Mouse (Mus musculus) pancreas, adult 10 weeks (tissue): ENCODE data around the gene Gm21983. TPM values are rescaled to one million over a fixed set of nuclear protein-coding genes. Genes with fewer than 3 reads are reported as not detected.

Experiments
- polyA plus RNA-seq: library from polyadenylated mRNA; stranded (reverse); fragments of 350-450 nt; fragmentation: Illumina TruSeq; extraction: RNeasy Lipid Tissue Mini Kit (QIAGEN cat#74804); gene quantifications from one replicate; pipeline ENCODE4 v1.2.3, GENCODE M21; 2015; ENCODE audit warnings: low read depth, low replicate concordance; ENCODE audit not compliant: insufficient read depth

Gene Gm21983
- polyA plus RNA-seq, result not detected

DNA sequence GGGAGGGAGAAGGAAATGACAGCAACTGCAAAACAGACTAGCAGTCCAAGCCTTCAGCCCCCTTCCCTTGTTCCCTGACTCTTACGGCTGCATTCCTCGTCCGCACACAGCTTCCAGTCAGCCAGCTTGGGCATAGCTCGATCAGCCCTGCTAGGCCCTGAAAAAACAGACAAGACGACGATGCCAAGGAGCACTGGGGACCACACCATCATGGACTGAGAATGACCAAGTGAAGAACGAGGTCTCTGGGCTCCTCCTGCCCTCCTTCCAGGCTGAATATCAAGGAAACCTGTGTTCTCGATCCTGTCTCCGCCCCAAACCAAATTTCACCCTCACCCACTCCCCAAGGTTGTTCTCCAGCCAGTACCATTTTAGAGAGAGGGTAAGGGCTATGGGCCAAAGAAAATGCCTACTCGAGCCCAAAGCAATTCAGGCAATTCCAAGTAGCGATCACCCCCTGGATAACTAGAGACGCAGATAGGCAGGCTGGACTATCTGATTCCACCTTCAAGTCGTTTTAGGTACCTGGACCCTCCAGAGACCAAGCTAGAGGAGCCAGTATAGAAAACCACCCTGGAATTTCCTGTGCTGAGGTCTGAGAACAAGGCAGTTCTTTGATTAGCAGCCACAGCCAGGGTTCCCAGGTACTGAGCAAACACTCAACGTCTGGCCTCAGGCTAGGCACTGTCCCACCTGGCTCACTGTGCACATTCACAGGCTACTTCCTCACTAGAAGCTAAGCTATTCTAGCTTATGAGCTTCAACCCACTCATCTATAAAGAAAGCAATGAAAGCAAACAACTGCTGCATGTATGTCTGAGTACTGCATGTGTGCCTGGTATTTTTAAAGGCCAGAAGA lies at the start of gene Gm21983, which contains the start of gene Mia:
Gm21983 (minus strand) TSS at position 250 of the 859 bp plus-strand sequence.
Mia (minus strand) TSS at position 321 of the 859 bp plus-strand sequence.

GRCm38 (mm10) chr7:27228281-27228821 lies 47.5 kb upstream of the Gm21983 start, which contains the start of gene Itpkc:
Itpkc (minus strand) TSS chr7:27228661.

DNA sequence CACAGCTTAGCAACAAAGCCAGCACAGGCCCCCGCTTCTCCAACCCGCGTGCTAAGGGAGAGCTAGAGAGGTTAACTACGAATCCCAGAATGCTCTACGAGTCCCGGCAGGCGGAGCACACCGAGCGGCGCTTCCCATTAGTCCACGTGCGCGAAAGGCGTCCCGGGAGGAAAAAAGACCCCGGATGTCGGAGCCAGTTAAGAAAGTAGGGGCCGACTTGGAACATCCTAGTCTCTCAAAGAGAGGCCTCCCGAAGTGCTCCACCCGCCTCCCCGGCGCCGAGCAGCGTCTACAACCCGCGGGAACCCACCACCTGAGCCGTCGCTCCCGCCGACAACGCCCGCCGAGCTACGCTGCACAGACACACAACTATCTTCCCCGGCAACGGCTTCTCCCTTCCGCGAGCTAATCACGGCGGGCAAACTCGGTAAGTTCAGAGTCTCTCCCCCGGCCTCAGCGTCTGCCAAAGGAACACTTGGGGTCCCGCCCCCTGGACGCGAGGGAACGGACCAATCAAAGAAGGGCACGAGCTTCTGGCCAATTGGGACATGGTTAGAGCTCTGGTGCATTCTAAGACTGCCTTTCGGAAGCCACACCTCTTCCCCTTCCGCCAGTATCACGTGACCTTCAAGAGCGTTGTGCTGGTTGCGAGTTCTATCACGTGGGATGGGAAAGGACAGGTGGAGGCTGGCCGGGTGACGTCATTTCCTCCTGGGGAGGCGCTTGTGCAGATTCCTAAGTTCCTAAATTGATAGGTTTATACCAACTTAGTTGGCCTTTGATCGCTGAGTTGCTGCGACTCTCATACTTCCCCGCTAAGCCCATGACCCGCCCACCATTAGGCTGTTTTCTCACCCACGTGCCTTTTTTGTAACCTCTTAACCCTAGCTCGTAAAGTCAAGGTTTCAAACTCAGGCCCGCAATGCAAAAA lies 15.1 kb upstream of the Gm21983 start, which contains the start of the genes BC024978 and Snrpa:
BC024978 (plus strand) TSS at position 101 of the 931 bp plus-strand sequence.
Snrpa (minus strand) TSS at position 591 of the 931 bp plus-strand sequence.

GRCm38 (mm10) chr7:27178324-27179216 lies 2.3 kb downstream of the Gm21983 start, which contains the start of gene Rab4b:
Rab4b (minus strand) TSS chr7:27178896.

DNA sequence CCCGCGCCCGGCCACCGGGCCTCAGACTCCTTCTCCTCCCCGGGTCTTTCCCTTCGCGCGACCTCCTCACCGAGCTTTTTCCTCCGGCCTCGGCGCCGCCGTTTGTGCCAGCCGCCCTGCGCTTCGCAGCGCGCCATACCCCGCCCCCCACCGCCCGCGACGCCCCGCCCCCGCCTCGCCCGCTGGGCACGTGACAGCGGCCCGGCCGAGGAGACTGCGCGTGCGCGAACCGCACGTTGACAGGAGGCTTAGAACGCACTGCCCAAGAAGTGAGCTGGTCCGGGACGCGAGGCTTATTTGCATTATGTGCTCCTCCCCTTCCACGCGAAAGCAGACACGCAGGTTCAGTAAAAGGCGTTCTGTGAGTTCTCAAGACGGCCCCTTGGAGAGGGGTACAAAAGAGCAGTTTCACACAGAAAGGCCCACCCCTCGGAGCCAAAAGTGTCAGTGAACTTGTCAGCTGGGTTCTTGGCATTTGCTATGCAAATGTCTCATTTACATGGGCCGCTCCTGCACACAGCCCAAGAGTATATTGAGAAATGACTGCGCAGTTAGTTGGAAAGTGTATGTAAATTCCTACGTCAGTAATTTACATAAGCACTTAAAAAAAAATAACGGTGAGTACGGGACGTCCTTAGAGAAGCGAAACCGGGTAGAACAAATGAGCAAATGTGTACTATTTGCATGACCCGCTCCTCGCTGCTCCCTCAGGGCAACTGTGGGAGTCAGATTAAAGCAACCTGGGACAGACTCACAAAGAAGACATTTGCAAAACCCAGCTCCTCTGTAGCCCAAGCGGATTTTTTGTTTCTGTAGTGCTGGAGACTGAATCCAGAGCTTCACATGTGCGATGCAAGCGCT lies 14.0 kb downstream of the Gm21983 start, which contains the start of gene Egln2:
Egln2 (minus strand) TSS at position 189 of the 861 bp plus-strand sequence.

DNA sequence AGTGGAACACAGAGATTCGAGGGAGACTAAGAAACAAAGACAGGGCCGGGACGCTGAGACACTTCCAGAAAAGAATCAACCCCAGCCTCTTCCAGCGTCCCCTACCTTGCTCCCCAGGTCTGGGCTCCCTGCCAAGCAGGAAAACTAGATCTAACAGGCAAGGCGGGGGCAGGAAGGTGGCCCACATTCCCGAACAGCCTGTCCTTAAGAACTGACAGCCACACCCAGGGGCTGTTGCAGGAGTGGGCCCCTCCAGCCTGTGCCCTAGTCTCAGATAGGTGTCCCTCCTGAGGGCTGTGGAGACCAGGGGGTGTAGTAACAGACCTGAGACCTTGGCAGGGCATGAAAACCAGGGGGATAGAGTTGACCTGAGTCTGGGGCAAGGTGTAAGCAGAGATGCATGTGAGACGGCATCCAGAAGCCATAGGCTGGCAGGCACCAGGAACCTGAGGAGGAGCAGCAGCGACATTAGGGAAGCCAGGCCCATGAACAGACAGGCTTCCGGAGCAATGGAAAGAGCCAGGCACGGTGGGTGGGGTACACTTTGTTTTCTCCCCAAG lies 27.6 kb downstream of the Gm21983 start, which contains the start of gene Cyp2t4:
Cyp2t4 (plus strand) TSS at position 510 of the 560 bp plus-strand sequence.

DNA sequence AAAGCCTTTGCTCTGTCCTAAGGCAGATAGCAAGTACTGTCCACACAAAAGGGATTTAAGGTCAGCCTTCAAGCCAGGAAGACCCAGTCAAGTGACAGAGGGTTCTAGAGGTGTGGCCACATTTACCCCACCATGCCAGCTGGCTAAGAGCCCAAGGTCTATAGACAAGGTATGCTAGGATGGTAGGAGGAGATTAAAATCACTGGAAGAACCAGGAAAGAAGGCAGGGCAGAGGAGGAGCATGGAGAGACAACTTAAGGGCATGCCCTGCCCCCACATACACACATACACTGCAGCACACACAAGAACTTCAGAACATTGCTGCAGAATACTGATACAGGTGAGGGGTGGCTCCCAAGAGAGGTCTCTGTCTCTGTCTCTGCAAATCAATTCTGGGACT lies 61.2 kb downstream of the Gm21983 start, which contains the start of gene Cyp2f2:
Cyp2f2 (plus strand) TSS at position 234 of the 400 bp plus-strand sequence.

Other genes with a start within 250 kb of the Gm21983 start
- not detected for gene Cyp2a22, start 241.7 kb downstream of the Gm21983 start, polyA plus RNA-seq
- gene Cyp2a12, start 152.0 kb downstream of the Gm21983 start, polyA plus RNA-seq, result not detected
- 1.2 TPM for gene Cyp2f2, start 61.2 kb downstream of the Gm21983 start, polyA plus RNA-seq
- gene Cyp2t4, start 27.4 kb downstream of the Gm21983 start, polyA plus RNA-seq, result not detected
- gene Egln2, start 14.3 kb downstream of the Gm21983 start, polyA plus RNA-seq, result 21.7 TPM
- 15.1 TPM for gene Rab4b, start 2.2 kb downstream of the Gm21983 start, polyA plus RNA-seq
- gene Mia, start 71 bp upstream of the Gm21983 start, polyA plus RNA-seq, result not detected
- gene BC024978, start 14.7 kb upstream of the Gm21983 start, polyA plus RNA-seq, result 4.9 TPM
- gene Snrpa, start 15.2 kb upstream of the Gm21983 start, polyA plus RNA-seq, result 27.5 TPM
- gene Itpkc, start 47.6 kb upstream of the Gm21983 start, polyA plus RNA-seq, result 2.8 TPM
- 10.6 TPM for gene Coq8b, start 51.9 kb upstream of the Gm21983 start, polyA plus RNA-seq
- 4.9 TPM for gene Numbl, start 77.3 kb upstream of the Gm21983 start, polyA plus RNA-seq
- 121 TPM for gene Ltbp4, start 156.6 kb upstream of the Gm21983 start, polyA plus RNA-seq
- 11.7 TPM for gene Shkbp1, start 174.9 kb upstream of the Gm21983 start, polyA plus RNA-seq
- not detected for gene Gm20479, start 176.3 kb upstream of the Gm21983 start, polyA plus RNA-seq